Mouse (Mus musculus): ENCODE results near the gene Etfdh.

- TF ChIP-seq GATA1 (IDR thresholded peaks at IDR 0.05; ENCODE audit: borderline replicate concordance, low read length): no peak
- no peak for TF ChIP-seq FLI1 (IDR thresholded peaks at IDR 0.05; ENCODE audit: low read length)
Measured at GRCm38 (mm10) chr3:79609886-79610285, 19.4 kb downstream of the Etfdh start.

Data from megakaryocyte, embryonic 14.5 days (primary cell).